Mouse (Mus musculus): Measurements from ENCODE around the gene Sulf2. TPM values are rescaled to one million over a fixed set of nuclear protein-coding genes. Genes with fewer than 3 reads are reported as not detected.

The Sulf2 gene
- polyA plus RNA-seq, 1 experiment from 2014 or later = 127 TPM

GRCm38 (mm10) chr2:166147930-166148651, 7.4 kb downstream of the Sulf2 start:
- H3K4me2 ChIP-seq = peak overlapping the region; percentile 38; the same call in 1 of the 2 replicates

DNA sequence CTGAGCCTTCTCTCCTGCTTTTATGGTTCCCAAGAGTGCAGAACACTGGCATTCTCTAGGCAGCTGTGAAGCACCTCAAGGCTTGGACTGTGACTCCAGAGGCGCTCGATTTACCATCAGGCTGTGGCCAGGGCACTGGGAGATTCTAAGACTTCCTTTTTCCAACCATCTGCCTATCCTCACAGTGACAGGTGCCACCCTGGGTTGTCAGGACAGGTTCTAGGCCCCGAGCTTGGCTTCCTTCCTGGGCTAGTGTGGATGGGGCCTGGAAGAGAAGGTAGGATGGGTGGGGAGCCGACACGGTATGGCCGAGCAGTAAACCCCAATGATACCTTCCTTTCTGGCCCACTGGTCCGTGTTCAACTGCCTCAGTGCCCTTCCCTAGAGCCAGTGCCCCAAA, 9.0 kb downstream of the Sulf2 start:
- Histone ChIP-seq H3K36me3 (peaks cover 8% of the 10 kb centered on the region; the same call in 1 of the 2 replicates), H3K27me3 (no peaks in the 10 kb centered on the region), H3K9ac (no peak overlapping the region)

More at GRCm38 (mm10) chr2:166147930-166148651, 7.4 kb downstream of the Sulf2 start:
- Histone ChIP-seq H3K9me3 (no peaks in the 10 kb centered on the region), H3K27me3 (no peaks in the 10 kb centered on the region), H3K4me3 (no peak overlapping the region), H3K36me3 (peaks cover 8% of the 10 kb centered on the region; the same call in 1 of the 2 replicates), H3K4me1 (peaks cover 100% of the 10 kb centered on the region), H3K9ac (no peak overlapping the region), H3K27ac (peak overlapping the region; percentile 79)
- WGBS = 76% methylated on average over 10 of the region's 10 CpGs
- no peak for ATAC-seq (ENCODE audit: insufficient number of reproducible peaks, insufficient read depth, low FRiP score, low TSS enrichment, low read depth)

DNA sequence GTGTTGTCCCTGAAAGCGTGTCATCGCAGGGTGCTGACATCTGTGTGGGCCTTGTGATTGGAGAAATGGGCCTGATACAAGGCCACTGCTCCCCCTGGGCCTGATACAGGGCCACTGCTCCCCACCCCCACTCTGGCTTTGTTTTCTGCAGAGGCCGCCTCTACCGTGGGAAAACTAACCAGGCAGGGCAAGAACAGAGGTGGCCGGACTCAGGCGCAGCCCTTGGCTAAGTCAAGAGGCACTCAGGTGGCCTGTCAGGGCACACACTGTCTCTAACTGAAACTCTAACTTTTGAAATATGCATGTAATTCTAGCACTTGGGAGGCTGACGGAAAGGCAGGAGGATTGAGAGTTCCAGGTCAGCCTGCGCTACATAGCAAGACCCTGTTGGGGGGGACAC, 10.4 kb downstream of the Sulf2 start:
- H3K27me3 ChIP-seq = no peaks in the 10 kb centered on the region
- no peak overlapping the region for H3K9ac ChIP-seq
- peaks cover 15% of the 10 kb centered on the region for H3K36me3 ChIP-seq
- no peak for ATAC-seq (ENCODE audit: insufficient number of reproducible peaks, insufficient read depth, low FRiP score, low TSS enrichment, low read depth)
- H3K4me2 ChIP-seq = no peak overlapping the region
- no peaks in the 10 kb centered on the region for H3K9me3 ChIP-seq
- no peak overlapping the region for H3K27ac ChIP-seq
- H3K4me1 ChIP-seq = peaks cover 83% of the 10 kb centered on the region
- H3K4me3 ChIP-seq = no peak overlapping the region
- WGBS = 78% methylated on average over 8 of the region's 8 CpGs

More for the DNA sequence above, 9.0 kb downstream of the Sulf2 start:
- ATAC-seq (ENCODE audit: insufficient number of reproducible peaks, insufficient read depth, low FRiP score, low TSS enrichment, low read depth) = no peak
- Histone ChIP-seq H3K4me3 (no peak overlapping the region), H3K9me3 (no peaks in the 10 kb centered on the region), H3K27ac (no peak overlapping the region), H3K4me2 (no peak overlapping the region), H3K4me1 (peaks cover 97% of the 10 kb centered on the region)
- WGBS = 87% methylated on average over 7 of the region's 7 CpGs

DNA sequence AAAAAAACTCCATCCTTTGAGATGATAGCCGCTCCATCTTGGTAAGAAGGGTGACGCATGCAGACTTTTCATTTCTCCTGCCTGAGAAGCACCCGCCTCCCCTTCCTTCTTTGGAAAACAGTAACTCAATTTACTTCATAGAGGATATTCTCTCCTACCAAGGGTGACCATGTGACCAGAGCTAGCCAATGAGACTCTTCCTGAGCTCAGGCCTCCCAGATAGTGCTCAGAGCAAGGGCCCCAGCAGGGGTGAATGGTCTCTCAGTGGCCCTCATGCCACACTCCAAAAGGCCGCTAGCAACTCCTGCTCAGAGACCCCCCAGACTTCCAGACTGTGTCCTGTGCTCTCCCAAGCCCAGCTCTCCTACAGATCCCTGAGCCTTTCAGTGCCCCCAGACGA, 11.6 kb downstream of the Sulf2 start:
- H3K9ac ChIP-seq = peak overlapping the region; percentile 27; the same call in 1 of the 2 replicates
- 67% methylated on average over 5 of the region's 5 CpGs for WGBS
- no peaks in the 10 kb centered on the region for H3K27me3 ChIP-seq
- H3K4me1 ChIP-seq = peaks cover 77% of the 10 kb centered on the region
- H3K36me3 ChIP-seq = peaks cover 23% of the 10 kb centered on the region
- peak overlapping the region; percentile 84 for H3K27ac ChIP-seq
- H3K9me3 ChIP-seq = no peaks in the 10 kb centered on the region
- no peak overlapping the region for H3K4me2 ChIP-seq
- no peak for ATAC-seq (ENCODE audit: insufficient number of reproducible peaks, insufficient read depth, low FRiP score, low TSS enrichment, low read depth)
- H3K4me3 ChIP-seq = no peak overlapping the region

GRCm38 (mm10) chr2:166142561-166143112, 12.8 kb downstream of the Sulf2 start:
- Histone ChIP-seq H3K27ac (peak overlapping the region; percentile 84), H3K9me3 (no peaks in the 10 kb centered on the region), H3K4me3 (no peak overlapping the region), H3K4me1 (peaks cover 77% of the 10 kb centered on the region), H3K27me3 (no peaks in the 10 kb centered on the region), H3K9ac (peak overlapping the region; percentile 40), H3K36me3 (peaks cover 28% of the 10 kb centered on the region), H3K4me2 (peak overlapping the region; percentile 26)
- WGBS = 29% methylated on average over 19 of the region's 19 CpGs
- peak; percentile 69 for ATAC-seq (ENCODE audit: insufficient number of reproducible peaks, insufficient read depth, low FRiP score, low TSS enrichment, low read depth)

GRCm38 (mm10) chr2:166141910-166142309, 13.6 kb downstream of the Sulf2 start:
- no peak for ATAC-seq (ENCODE audit: insufficient number of reproducible peaks, insufficient read depth, low FRiP score, low TSS enrichment, low read depth)
- Histone ChIP-seq H3K9me3 (no peaks in the 10 kb centered on the region), H3K36me3 (peaks cover 28% of the 10 kb centered on the region), H3K4me2 (no peak overlapping the region), H3K27ac (peak overlapping the region; percentile 51), H3K9ac (no peak overlapping the region), H3K4me1 (peaks cover 77% of the 10 kb centered on the region), H3K4me3 (no peak overlapping the region), H3K27me3 (no peaks in the 10 kb centered on the region)
- WGBS = 64% methylated on average over 1 of the region's 1 CpGs

GRCm38 (mm10) chr2:166141039-166141438, 14.4 kb downstream of the Sulf2 start:
- no peak for ATAC-seq (ENCODE audit: insufficient number of reproducible peaks, insufficient read depth, low FRiP score, low TSS enrichment, low read depth)
- WGBS = 94% methylated on average over 6 of the region's 6 CpGs

GRCm38 (mm10) chr2:166140427-166140826, 15.0 kb downstream of the Sulf2 start:
- Histone ChIP-seq H3K4me1 (peaks cover 77% of the 10 kb centered on the region), H3K27ac (peak overlapping the region; percentile 39; the same call in 1 of the 2 replicates)

More at GRCm38 (mm10) chr2:166141039-166141438, 14.4 kb downstream of the Sulf2 start:
- Histone ChIP-seq H3K9me3 (no peaks in the 10 kb centered on the region), H3K36me3 (peaks cover 21% of the 10 kb centered on the region), H3K4me3 (no peak overlapping the region), H3K27me3 (no peaks in the 10 kb centered on the region), H3K4me2 (no peak overlapping the region), H3K9ac (no peak overlapping the region), H3K4me1 (peaks cover 77% of the 10 kb centered on the region), H3K27ac (peak overlapping the region; percentile 51; the same call in 1 of the 2 replicates)

GRCm38 (mm10) chr2:166138308-166138707, 17.2 kb downstream of the Sulf2 start:
- 20% methylated on average over 1 of the region's 1 CpGs for WGBS
- ATAC-seq (ENCODE audit: insufficient number of reproducible peaks, insufficient read depth, low FRiP score, low TSS enrichment, low read depth) = no peak
- no peaks in the 10 kb centered on the region for H3K27me3 ChIP-seq
- H3K4me2 ChIP-seq = no peak overlapping the region
- no peak overlapping the region for H3K9ac ChIP-seq
- H3K36me3 ChIP-seq = peaks cover 20% of the 10 kb centered on the region
- no peaks in the 10 kb centered on the region for H3K9me3 ChIP-seq
- no peak overlapping the region for H3K4me3 ChIP-seq
- 0 out of 2 replicates have a peak overlapping the region, but pooled peaks have one; percentile 28 for H3K27ac ChIP-seq
- H3K4me1 ChIP-seq = peaks cover 56% of the 10 kb centered on the region

More at GRCm38 (mm10) chr2:166140427-166140826, 15.0 kb downstream of the Sulf2 start:
- H3K9ac ChIP-seq = no peak overlapping the region
- no peak for ATAC-seq (ENCODE audit: insufficient number of reproducible peaks, insufficient read depth, low FRiP score, low TSS enrichment, low read depth)
- H3K4me2 ChIP-seq = no peak overlapping the region
- WGBS = 80% methylated on average over 9 of the region's 9 CpGs
- no peak overlapping the region for H3K4me3 ChIP-seq
- no peaks in the 10 kb centered on the region for H3K9me3 ChIP-seq
- no peaks in the 10 kb centered on the region for H3K27me3 ChIP-seq
- peaks cover 20% of the 10 kb centered on the region for H3K36me3 ChIP-seq

DNA sequence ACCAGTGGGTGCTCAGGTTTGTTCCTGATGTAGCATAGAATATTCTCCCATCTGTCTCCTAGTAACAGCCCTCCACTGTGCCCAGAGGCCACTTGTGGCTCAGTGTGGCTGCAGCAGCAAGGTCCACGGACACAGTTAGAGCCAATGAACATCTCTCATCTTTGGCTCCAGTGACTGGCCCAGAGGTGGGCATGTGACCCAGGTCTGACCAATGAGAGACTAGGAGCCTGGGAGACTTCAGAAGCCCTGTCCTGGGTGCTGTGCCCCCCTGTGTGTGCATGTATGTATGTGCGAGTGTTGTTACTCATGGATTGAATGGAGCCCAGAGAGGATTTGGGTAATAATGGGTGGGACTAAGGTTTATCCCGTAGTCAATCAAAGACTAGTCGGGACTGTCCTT, 18.0 kb downstream of the Sulf2 start:
- no peak overlapping the region for H3K9ac ChIP-seq
- H3K27me3 ChIP-seq = no peaks in the 10 kb centered on the region
- H3K9me3 ChIP-seq = no peaks in the 10 kb centered on the region
- no peak overlapping the region for H3K4me3 ChIP-seq
- no peak overlapping the region for H3K27ac ChIP-seq
- no peak overlapping the region for H3K4me2 ChIP-seq
- peaks cover 48% of the 10 kb centered on the region for H3K4me1 ChIP-seq
- ATAC-seq (ENCODE audit: insufficient number of reproducible peaks, insufficient read depth, low FRiP score, low TSS enrichment, low read depth) = no peak
- 87% methylated on average over 4 of the region's 4 CpGs for WGBS
- H3K36me3 ChIP-seq = peaks cover 25% of the 10 kb centered on the region

DNA sequence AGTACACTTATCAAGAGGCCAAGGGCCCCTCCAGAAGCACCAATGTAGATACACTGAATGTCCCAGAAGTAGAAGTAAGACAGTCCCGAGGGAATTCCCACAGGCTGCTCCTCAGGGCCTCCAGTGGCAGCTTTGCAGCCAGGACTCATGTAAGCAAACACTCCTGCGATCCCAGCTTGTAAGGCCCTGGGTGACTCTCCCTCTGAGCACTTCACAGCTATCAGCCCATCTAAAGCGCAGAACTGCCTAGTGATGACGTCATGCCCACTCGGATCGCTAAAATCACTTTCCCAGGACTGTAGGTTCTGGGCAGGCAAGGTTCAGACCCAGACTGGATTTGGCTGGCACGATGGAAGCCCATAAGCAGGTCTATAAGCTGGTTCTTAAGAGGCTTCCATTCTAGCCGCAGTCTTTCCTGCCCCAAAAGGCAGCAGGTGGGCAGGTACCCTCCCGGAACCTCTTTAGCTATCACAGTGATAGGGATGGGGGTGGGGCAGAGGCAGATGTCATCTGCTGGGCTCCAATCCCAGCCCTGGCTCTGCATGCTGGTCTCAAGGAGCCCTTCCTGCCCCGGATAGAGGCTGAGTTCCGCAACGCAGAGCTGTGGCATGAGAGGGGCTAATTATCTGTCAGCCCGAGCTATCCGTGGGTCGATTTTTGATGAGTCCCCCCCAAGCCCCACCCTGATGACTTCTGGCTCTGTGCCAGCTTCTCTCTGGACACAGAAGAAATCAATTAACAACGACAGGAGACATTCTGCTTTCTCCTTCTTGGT, 19.6 kb downstream of the Sulf2 start:
- no peak overlapping the region for H3K27ac ChIP-seq
- peaks cover 41% of the 10 kb centered on the region for H3K4me1 ChIP-seq
- H3K9ac ChIP-seq = no peak overlapping the region; the same call in 1 of the 2 replicates
- H3K27me3 ChIP-seq = no peaks in the 10 kb centered on the region
- H3K9me3 ChIP-seq = no peaks in the 10 kb centered on the region
- no peak overlapping the region for H3K4me2 ChIP-seq
- no peak overlapping the region for H3K4me3 ChIP-seq
- ATAC-seq (ENCODE audit: insufficient number of reproducible peaks, insufficient read depth, low FRiP score, low TSS enrichment, low read depth) = no peak
- H3K36me3 ChIP-seq = peaks cover 40% of the 10 kb centered on the region
- 46% methylated on average over 16 of the region's 16 CpGs for WGBS

Data from embryonic facial prominence, embryonic 13.5 days (tissue).